Mouse (Mus musculus): ENCODE data around the gene Nfkb2. TPM values are rescaled to one million over a fixed set of nuclear protein-coding genes. Genes with fewer than 3 reads are reported as not detected.
A peak's percentile ranks its signal among the peaks of the same experiment; 100 is the strongest.

Gene Nfkb2
- polyA plus RNA-seq (2014; fragmentation: Nextera tagmentation; extraction: Ambion mirVana) = 7.7 TPM in 2 replicates

DNA sequence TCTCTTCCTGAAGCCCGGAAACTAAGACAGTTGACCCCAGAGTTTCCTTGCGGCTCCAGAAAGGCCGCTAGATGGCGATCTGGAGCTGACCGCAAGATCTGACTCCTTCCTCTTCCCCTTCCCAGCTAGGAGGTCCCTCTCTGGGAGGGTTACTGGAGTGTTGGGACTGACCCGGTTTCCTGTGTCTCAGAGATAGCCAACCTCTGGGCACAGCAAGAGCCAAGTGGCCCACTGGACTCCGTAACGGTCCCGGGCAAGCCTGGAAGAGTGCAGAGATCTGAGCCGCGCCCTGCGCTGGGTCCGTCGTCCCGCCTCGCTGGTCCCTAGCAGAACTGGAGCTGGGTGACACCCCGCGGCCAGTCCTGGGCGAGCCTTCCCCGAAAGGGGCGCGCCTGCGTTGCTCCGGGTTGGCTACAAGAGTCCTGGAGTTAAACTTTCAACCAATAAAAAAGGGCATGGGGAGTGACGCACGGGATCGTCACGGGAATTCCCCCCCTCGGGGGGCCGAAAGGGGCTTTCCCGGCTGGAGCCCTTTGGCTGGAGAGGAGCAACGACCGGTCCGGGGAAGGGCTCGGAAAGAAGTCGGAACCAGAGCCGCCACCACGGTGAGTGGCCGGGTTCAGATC, at the start of gene Nfkb2:
Gene Nfkb2 (plus strand): TSS at position 105 of the 626 bp plus-strand sequence.
- H3K4me3 ChIP-seq (ENCODE audit: low read depth, low read length) = peak within 1 kb of the TSS; percentile 68
- H3K4me1 ChIP-seq (ENCODE audit: insufficient read depth) = 0 out of 2 replicates have a peak, but pooled peaks cover 3% of the 10 kb centered on the region
- H3K27ac ChIP-seq (ENCODE audit: low read depth) = peak within 1 kb of the TSS; percentile 89
- H3K9ac ChIP-seq = peak within 1 kb of the TSS; percentile 59
- ATAC-seq (ENCODE audit: insufficient read depth) (peak; percentile 94), DNase-seq (peak; percentile 95)
- no peaks in the 10 kb centered on the region for H3K36me3 ChIP-seq (ENCODE audit: insufficient read depth)
- no peaks in the 10 kb centered on the region for H3K9me3 ChIP-seq (ENCODE audit: low read depth, low read length)
- peak; percentile 91 for TF ChIP-seq CTCF (IDR thresholded peaks at IDR 0.05; ENCODE audit: low read depth)
- under 1% methylated on average over 39 of the region's 39 CpGs for WGBS
- peak within 1 kb of the TSS; percentile 99 for H3K4me2 ChIP-seq
- 0 out of 2 replicates have a peak, but pooled peaks cover 3% of the 10 kb centered on the region for H3K27me3 ChIP-seq (ENCODE audit: insufficient read depth, low read length)

DNA sequence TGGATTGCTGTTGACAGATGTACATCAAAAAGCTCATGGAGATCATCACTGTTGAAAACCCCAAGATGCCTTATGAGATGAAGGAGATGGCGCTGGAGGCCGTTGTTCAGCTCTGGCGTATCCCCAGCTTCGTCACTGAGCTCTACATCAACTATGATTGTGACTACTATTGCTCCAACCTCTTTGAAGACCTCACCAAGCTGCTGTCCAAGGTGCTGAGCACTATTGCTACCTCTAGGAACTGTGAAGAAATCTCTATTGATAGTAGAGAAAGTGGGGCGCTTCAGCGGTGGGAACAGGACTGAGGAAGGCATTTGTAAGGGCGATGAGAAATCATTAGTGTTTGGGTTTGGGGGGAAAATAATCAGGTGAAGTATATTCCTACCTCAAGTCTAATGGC, 39.4 kb upstream of the Nfkb2 start:
- Histone ChIP-seq H3K36me3 (ENCODE audit: insufficient read depth) (peaks cover 89% of the 10 kb centered on the region), H3K9ac (no peak overlapping the region), H3K27ac (ENCODE audit: low read depth) (no peak overlapping the region), H3K9me3 (ENCODE audit: low read depth, low read length) (no peaks in the 10 kb centered on the region), H3K4me3 (ENCODE audit: low read depth, low read length) (no peak overlapping the region), H3K27me3 (ENCODE audit: insufficient read depth, low read length) (no peaks in the 10 kb centered on the region), H3K4me2 (no peak overlapping the region), H3K4me1 (ENCODE audit: insufficient read depth) (no peaks in the 10 kb centered on the region)
- no peak for TF ChIP-seq CTCF (IDR thresholded peaks at IDR 0.05; ENCODE audit: low read depth)
- WGBS = 90% methylated on average over 7 of the region's 7 CpGs
- ATAC-seq (ENCODE audit: insufficient read depth) (no peak), DNase-seq (peak; percentile 70)

DNA sequence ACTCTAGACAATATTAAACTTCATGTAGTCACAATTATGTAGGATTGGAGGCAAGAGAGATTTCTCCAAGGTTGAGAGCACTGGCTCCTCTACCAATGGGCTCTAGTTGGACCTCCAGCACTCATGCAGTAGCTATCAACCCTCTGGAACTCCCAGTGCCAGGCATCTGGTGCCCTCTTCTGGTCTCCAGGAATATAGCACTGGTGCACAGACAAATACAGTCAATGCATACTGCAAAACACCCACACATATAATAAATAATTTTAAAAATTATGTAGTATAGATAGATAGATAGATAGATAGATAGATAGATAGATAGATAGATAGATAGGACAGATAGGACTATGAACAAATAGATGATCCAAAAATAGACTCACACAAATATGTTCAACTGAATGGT, 28.8 kb upstream of the Nfkb2 start:
- TF ChIP-seq CTCF (IDR thresholded peaks at IDR 0.05; ENCODE audit: low read depth) = peak; percentile 51
- Histone ChIP-seq H3K36me3 (ENCODE audit: insufficient read depth) (peaks cover 70% of the 10 kb centered on the region), H3K27me3 (ENCODE audit: insufficient read depth, low read length) (no peaks in the 10 kb centered on the region), H3K9me3 (ENCODE audit: low read depth, low read length) (no peaks in the 10 kb centered on the region), H3K4me3 (ENCODE audit: low read depth, low read length) (no peak overlapping the region), H3K4me2 (no peak overlapping the region), H3K27ac (ENCODE audit: low read depth) (no peak overlapping the region), H3K4me1 (ENCODE audit: insufficient read depth) (no peaks in the 10 kb centered on the region), H3K9ac (no peak overlapping the region)
- peak; percentile 39 for DNase-seq
- no peak for ATAC-seq (ENCODE audit: insufficient read depth)

DNA sequence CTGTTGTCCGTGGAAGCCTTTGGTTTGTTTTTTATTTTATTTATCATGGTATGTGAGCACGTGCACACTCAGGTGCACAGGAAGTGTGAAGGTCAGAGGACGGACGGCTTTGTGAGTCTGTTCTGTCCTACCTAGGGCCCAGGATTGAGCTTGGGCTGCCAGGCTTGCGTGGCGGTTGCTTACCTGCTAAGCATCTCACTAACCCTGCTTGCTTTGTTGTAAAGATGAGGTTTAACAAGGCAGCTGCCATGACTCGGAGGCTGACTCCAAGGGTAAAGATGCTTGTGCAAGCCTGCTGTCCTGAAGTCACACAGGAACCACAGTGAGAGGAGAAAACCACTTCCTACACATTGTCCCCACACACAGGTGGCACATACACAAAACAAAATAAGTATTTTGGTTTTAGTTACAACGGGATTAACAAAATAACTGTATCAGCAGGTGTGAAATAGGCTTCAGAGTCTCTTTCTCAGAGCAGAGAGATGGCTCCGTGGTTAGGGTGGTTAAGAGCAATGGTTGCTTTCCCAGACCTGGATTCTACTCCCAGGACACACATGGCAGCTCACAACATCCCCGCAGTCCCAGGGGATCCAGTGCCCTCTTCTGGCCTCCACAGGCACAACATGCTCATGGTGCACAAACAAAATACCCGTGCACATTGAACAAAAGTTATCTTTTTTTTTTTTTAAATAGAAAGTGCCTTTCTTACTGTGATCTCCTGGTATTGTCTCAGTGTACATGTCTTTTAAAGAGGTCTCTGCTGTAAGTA, 21.9 kb upstream of the Nfkb2 start:
- no peaks in the 10 kb centered on the region for H3K9me3 ChIP-seq (ENCODE audit: low read depth, low read length)
- no peak overlapping the region for H3K27ac ChIP-seq (ENCODE audit: low read depth)
- no peak overlapping the region for H3K9ac ChIP-seq
- H3K27me3 ChIP-seq (ENCODE audit: insufficient read depth, low read length) = no peaks in the 10 kb centered on the region
- peaks cover 83% of the 10 kb centered on the region for H3K36me3 ChIP-seq (ENCODE audit: insufficient read depth)
- 92% methylated on average over 11 of the region's 11 CpGs for WGBS
- TF ChIP-seq CTCF (IDR thresholded peaks at IDR 0.05; ENCODE audit: low read depth) = peak; percentile 31; the same call in 1 of the 2 replicates
- no peak overlapping the region for H3K4me2 ChIP-seq
- DNase-seq = no peak
- no peak overlapping the region for H3K4me3 ChIP-seq (ENCODE audit: low read depth, low read length)
- H3K4me1 ChIP-seq (ENCODE audit: insufficient read depth) = no peaks in the 10 kb centered on the region
- no peak for ATAC-seq (ENCODE audit: insufficient read depth)

DNA sequence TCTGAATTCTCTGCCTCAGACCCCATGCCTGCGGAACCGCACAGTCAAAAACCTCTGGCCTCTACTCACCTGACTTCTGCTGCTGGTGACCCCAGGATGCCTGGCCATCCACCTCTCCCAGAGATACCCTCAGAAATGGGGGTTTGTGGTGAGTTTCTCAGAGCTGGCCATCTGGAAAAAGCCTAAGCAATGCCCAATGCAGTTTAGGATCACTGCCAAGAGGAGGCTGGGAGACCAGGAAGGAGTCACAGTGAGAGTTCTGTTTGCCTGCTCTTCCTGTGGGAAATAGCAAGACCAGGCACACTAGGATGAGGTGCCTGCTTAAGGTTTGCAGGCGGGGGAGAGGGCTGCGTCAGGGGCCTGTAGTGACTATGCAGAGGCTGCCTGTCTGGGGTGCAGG, 19.4 kb upstream of the Nfkb2 start:
- WGBS = 95% methylated on average over 4 of the region's 4 CpGs
- H3K9me3 ChIP-seq (ENCODE audit: low read depth, low read length) = no peaks in the 10 kb centered on the region

DNA sequence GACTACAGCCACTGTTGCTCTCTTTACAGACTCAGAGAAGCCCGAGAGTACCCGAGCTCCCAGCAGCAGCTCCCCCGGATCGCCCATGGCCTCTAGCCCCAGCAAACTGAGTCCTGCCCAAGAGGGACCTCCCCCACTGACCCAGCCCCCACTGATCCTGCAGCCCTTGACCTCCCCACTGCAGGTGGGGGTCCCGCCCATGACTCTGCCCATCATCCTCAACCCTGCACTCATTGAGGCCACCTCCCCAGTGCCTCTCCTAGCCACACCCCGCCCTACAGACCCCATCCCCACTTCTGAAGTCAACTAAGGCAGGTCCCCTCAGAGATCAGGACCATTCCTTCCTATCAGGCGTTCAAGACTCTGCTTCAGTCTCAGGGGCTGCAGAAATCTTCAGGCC, 18.5 kb upstream of the Nfkb2 start:
- Histone ChIP-seq H3K9me3 (ENCODE audit: low read depth, low read length) (no peaks in the 10 kb centered on the region), H3K4me1 (ENCODE audit: insufficient read depth) (no peaks in the 10 kb centered on the region), H3K27ac (ENCODE audit: low read depth) (no peak overlapping the region), H3K36me3 (ENCODE audit: insufficient read depth) (peaks cover 68% of the 10 kb centered on the region), H3K27me3 (ENCODE audit: insufficient read depth, low read length) (no peaks in the 10 kb centered on the region), H3K9ac (no peak overlapping the region), H3K4me3 (ENCODE audit: low read depth, low read length) (no peak overlapping the region), H3K4me2 (no peak overlapping the region)
- 76% methylated on average over 7 of the region's 7 CpGs for WGBS
- no peak for TF ChIP-seq CTCF (IDR thresholded peaks at IDR 0.05; ENCODE audit: low read depth)
- DNase-seq (no peak), ATAC-seq (ENCODE audit: insufficient read depth) (no peak)

More for the DNA sequence above, 19.4 kb upstream of the Nfkb2 start:
- Histone ChIP-seq H3K9ac (no peak overlapping the region), H3K4me1 (ENCODE audit: insufficient read depth) (no peaks in the 10 kb centered on the region), H3K27ac (ENCODE audit: low read depth) (no peak overlapping the region), H3K27me3 (ENCODE audit: insufficient read depth, low read length) (no peaks in the 10 kb centered on the region), H3K36me3 (ENCODE audit: insufficient read depth) (peaks cover 78% of the 10 kb centered on the region), H3K4me3 (ENCODE audit: low read depth, low read length) (no peak overlapping the region), H3K4me2 (no peak overlapping the region)
- ATAC-seq (ENCODE audit: insufficient read depth) = no peak
- DNase-seq = no peak
- TF ChIP-seq CTCF (IDR thresholded peaks at IDR 0.05; ENCODE audit: low read depth) = no peak

DNA sequence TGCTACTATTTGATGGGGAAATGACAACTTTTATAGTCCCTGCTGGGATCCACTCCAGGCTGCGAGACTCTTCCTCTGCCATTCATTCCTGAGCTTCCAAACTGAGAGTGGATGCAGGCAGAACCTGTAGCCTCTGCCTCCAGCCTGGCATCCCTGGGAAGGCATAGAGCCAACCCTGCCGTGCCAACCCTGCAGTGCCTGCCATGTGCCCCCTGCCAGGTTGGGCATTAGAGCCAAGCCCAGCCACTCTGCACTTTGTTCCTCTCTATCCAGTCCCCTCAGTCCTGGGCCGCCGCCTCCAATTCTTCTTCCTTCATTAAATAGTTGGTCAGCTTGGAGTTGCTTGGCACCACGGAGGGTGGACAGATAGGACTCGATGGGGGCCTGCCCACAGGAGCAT, 18.1 kb upstream of the Nfkb2 start:
- Histone ChIP-seq H3K4me3 (ENCODE audit: low read depth, low read length) (no peak overlapping the region), H3K36me3 (ENCODE audit: insufficient read depth) (peaks cover 65% of the 10 kb centered on the region), H3K9me3 (ENCODE audit: low read depth, low read length) (no peaks in the 10 kb centered on the region), H3K27me3 (ENCODE audit: insufficient read depth, low read length) (no peaks in the 10 kb centered on the region), H3K4me2 (no peak overlapping the region), H3K4me1 (ENCODE audit: insufficient read depth) (no peaks in the 10 kb centered on the region), H3K27ac (ENCODE audit: low read depth) (no peak overlapping the region), H3K9ac (no peak overlapping the region)
- no peak for TF ChIP-seq CTCF (IDR thresholded peaks at IDR 0.05; ENCODE audit: low read depth)
- no peak for ATAC-seq (ENCODE audit: insufficient read depth)
- 94% methylated on average over 6 of the region's 6 CpGs for WGBS
- DNase-seq = no peak
